Comparison of ENCODE assay signal across 9 mouse cellular contexts in genomic region chr6:92521526-92522075, GRCm38 (mm10).
DNase-seq lines count a peak whose midpoint lies in the region; ATAC-seq and TF ChIP-seq lines count a peak whose summit lies in the region.
"Had no signal": no experiment of that assay in that cellular context is flagged by ENCODE, and none has a peak within 500 bp of the region (broad histone marks: within the 10 kb centered on the region; RNA-seq: fewer than 3 reads in every experiment).

No protein-coding gene starts in this region.

- 65% methylated on average over 7 of the region's 7 CpGs for WGBS in midbrain, embryonic 15.5 days
- WGBS in stomach, postnatal 0 days, result 51% methylated on average over 7 of the region's 7 CpGs

- no peaks in the 10 kb centered on the region for H3K27me3 ChIP-seq in midbrain, embryonic 15.5 days (replicated peaks)
- H3K27me3 ChIP-seq in stomach, postnatal 0 days (ENCODE audit: control insufficient read depth, insufficient read depth, low read length), result no peaks in the 10 kb centered on the region
- H3K27me3 ChIP-seq: megakaryocyte, embryonic 14.5 days had no signal

- H3K9ac ChIP-seq in midbrain, embryonic 15.5 days, result no peak overlapping the region
- H3K9ac ChIP-seq in stomach, postnatal 0 days (ENCODE audit: low read length), result no peak overlapping the region

- no peaks in the 10 kb centered on the region for H3K36me3 ChIP-seq in midbrain, embryonic 15.5 days (replicated peaks)
- H3K36me3 ChIP-seq in stomach, postnatal 0 days (ENCODE audit: control insufficient read depth, insufficient read depth, low read length), result no peaks in the 10 kb centered on the region

- H3K4me3 ChIP-seq in midbrain, embryonic 15.5 days, result no peak overlapping the region
- no peak overlapping the region for H3K4me3 ChIP-seq in stomach, postnatal 0 days (ENCODE audit: low read depth, low read length)
- H3K4me3 ChIP-seq: megakaryocyte, embryonic 14.5 days had no signal

- TF ChIP-seq EP300 in stomach, postnatal 0 days (optimal IDR thresholded peaks at IDR 0.05), result no peak

- no peak for TF ChIP-seq CTCF in stomach, postnatal 0 days (IDR thresholded peaks at IDR 0.05; ENCODE audit: low read depth)

- ATAC-seq in midbrain, embryonic 15.5 days (replicated peaks), result no peak
- no peak for ATAC-seq in stomach, postnatal 0 days (ENCODE audit: low FRiP score, low TSS enrichment)

- no peak overlapping the region for H3K27ac ChIP-seq in midbrain, embryonic 15.5 days
- no peak overlapping the region for H3K27ac ChIP-seq in stomach, postnatal 0 days (replicated peaks)

- H3K4me1 ChIP-seq in midbrain, embryonic 15.5 days, result no peaks in the 10 kb centered on the region
- H3K4me1 ChIP-seq in stomach, postnatal 0 days (replicated peaks; ENCODE audit: control insufficient read depth, insufficient read depth), result 0 out of 2 replicates have a peak, but pooled peaks cover 2% of the 10 kb centered on the region
- H3K4me1 ChIP-seq: megakaryocyte, embryonic 14.5 days had no signal

- DNase-seq in lung, adult 18-20 months, result peak; percentile 20 to 53
- DNase-seq in lung, postnatal 14 days, result no peak
- DNase-seq in cerebellum, adult 18-20 months, result peak; percentile 62 to 71
- DNase-seq in gastrocnemius, postnatal 36 days, result peak; percentile 20 to 37
- peak; percentile 64 for DNase-seq in left cerebral cortex, adult 11 months (ENCODE audit: low spot score)
- DNase-seq in skeletal muscle tissue, adult 2 months (ENCODE audit: low read depth, low spot score), result peak; percentile 27
- no peak for DNase-seq in stomach, postnatal 0 days (ENCODE audit: low spot score)

- intact Hi-C loops in gastrocnemius, postnatal 36 days (cut with DNase I), result no loop called here

- H3K4me2 ChIP-seq in midbrain, embryonic 15.5 days, result no peak overlapping the region
- H3K4me2 ChIP-seq in stomach, postnatal 0 days (replicated peaks; ENCODE audit: low read depth), result no peak overlapping the region

- H3K9me3 ChIP-seq in midbrain, embryonic 15.5 days, result no peaks in the 10 kb centered on the region
- no peaks in the 10 kb centered on the region for H3K9me3 ChIP-seq in stomach, postnatal 0 days (ENCODE audit: control insufficient read depth, low read length)

Comparison
In these comparisons a context has a peak if more than half of its experiments do, and no peak if none do; other contexts are left out.
1. DNase-seq: peak in lung, adult 18-20 months (2 of 2), cerebellum, adult 18-20 months (2 of 2), gastrocnemius, postnatal 36 days (2 of 2), left cerebral cortex, adult 11 months (single experiment) and skeletal muscle tissue, adult 2 months (single experiment); none in lung, postnatal 14 days (single experiment) and stomach, postnatal 0 days (single experiment).